Mouse (Mus musculus) gastrocnemius, postnatal 10 days (tissue): Measurements from ENCODE around the gene Mbip. TPM values are rescaled to one million over a fixed set of nuclear protein-coding genes. Genes with fewer than 3 reads are reported as not detected.

Experiments used
- DNase-seq: peaks from one replicate; pipeline ENCODE4 v3.0.0; 2021; ENCODE audit warnings: mixed read lengths
- total RNA-seq, 2 experiments: library from RNA; stranded (reverse); gene quantifications; 2 replicates each; pipeline ENCODE4 v1.2.3; 2021

Gene Mbip
- total RNA-seq, 2 experiments from 2014 or later = 8.2 to 10.5 TPM

- DNase-seq = no peak
Observed at GRCm38 (mm10) chr12:56295160-56295559, 50.5 kb downstream of the Mbip start.

- DNase-seq = no peak
Observed at GRCm38 (mm10) chr12:56288548-56288947, 57.1 kb downstream of the Mbip start.

DNA sequence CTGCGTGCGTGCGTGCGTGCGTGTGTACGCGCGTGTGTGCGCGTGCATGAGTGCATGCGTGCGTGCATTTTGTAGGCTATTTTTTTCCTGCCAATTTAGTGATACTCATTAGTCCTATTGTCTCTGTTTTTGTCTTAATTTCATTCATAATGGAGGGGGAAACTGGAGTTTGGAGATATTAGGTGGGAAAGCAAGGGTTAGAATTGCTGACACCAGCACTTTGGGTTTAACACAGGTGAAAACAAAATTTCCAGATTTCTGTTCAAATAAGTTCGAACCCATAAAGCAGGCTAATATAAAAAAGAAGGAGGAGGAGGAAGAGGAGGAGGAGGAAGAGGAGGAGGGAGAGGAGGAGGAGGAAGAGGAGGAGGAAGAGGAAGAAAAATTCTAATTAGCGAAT, 58.9 kb downstream of the Mbip start:
- DNase-seq = no peak

- no peak for DNase-seq
Observed at GRCm38 (mm10) chr12:56284210-56284609, 61.5 kb downstream of the Mbip start.

GRCm38 (mm10) chr12:56281649-56282048, 64.0 kb downstream of the Mbip start:
- DNase-seq = no peak

Other genes with a start within 250 kb of the Mbip start
- gene Nkx2-1, start 191.0 kb upstream of the Mbip start, total RNA-seq = not detected